Mouse (Mus musculus) heart, embryonic 14.5 days (tissue): ENCODE results near the gene Krt8. TPM values are rescaled to one million over a fixed set of nuclear protein-coding genes. Genes with fewer than 3 reads are reported as not detected.

Source experiments
- ATAC-seq: fragments of 200-750 bp; cut with Nextera tagmentation; 2 replicates; pipeline ENCODE4 v1.8.0; 2017; ENCODE audit warnings: low read depth, moderate TSS enrichment; ENCODE audit not compliant: insufficient number of reproducible peaks, insufficient read depth, low FRiP score
- H3K27ac ChIP-seq, 2 experiments: fragments of 200-500 bp in 1 of 2; fragments of 300-500 bp in 1 of 2; sonication (generic) in 1 of 2; replicated peaks in 1 of 2; 2 replicates each; pipeline ENCODE4 v1.5.1; 2012 to 2014; ENCODE audit warnings: low read depth in 2 of 2, low read length in 2 of 2, control low read depth in 1 of 2, mild to moderate bottlenecking in 1 of 2, mixed read lengths in 1 of 2; ENCODE audit not compliant: control insufficient read depth in 1 of 2, insufficient read depth in 1 of 2
- H3K27me3 ChIP-seq: fragments of 300-500 bp; sonication (generic); 2 replicates; pipeline ENCODE4 v1.6.1; 2014; ENCODE audit warnings: mild to moderate bottlenecking, low read length, control low read depth; ENCODE audit not compliant: control insufficient read depth, insufficient read depth
- H3K36me3 ChIP-seq: fragments of 300-500 bp; sonication (generic); 2 replicates; pipeline ENCODE4 v1.6.1; 2014; ENCODE audit warnings: mild to moderate bottlenecking, control low read depth, low read length, mixed read lengths; ENCODE audit not compliant: control insufficient read depth, insufficient read depth
- H3K4me1 ChIP-seq, 2 experiments: fragments of 200-500 bp in 1 of 2; fragments of 300-500 bp in 1 of 2; sonication (generic) in 1 of 2; 2 replicates each; pipeline ENCODE4 v1.6.1; 2012 to 2014; ENCODE audit warnings: low read length in 2 of 2, control low read depth in 1 of 2, mixed read lengths in 1 of 2; ENCODE audit not compliant: control insufficient read depth in 2 of 2, insufficient read depth in 2 of 2
- H3K4me2 ChIP-seq: fragments of 300-500 bp; sonication (generic); 2 replicates; pipeline ENCODE4 v1.6.1; 2014; ENCODE audit warnings: mild to moderate bottlenecking, low read length
- H3K4me3 ChIP-seq, 2 experiments: fragments of 200-500 bp in 1 of 2; fragments of 300-500 bp in 1 of 2; sonication (generic) in 1 of 2; 2 replicates each; pipeline ENCODE4 v1.5.1; 2012 to 2014; ENCODE audit warnings: low read length in 2 of 2, mild to moderate bottlenecking in 2 of 2, control low read depth in 1 of 2, low read depth in 1 of 2, moderate library complexity in 1 of 2; ENCODE audit not compliant: control insufficient read depth in 1 of 2, insufficient read depth in 1 of 2
- H3K9ac ChIP-seq: fragments of 300-500 bp; sonication (generic); 2 replicates; pipeline ENCODE4 v1.6.1; 2014; ENCODE audit warnings: mild to moderate bottlenecking, low read length
- H3K9me3 ChIP-seq: fragments of 300-500 bp; sonication (generic); 2 replicates; pipeline ENCODE4 v1.6.1; 2016; ENCODE audit warnings: low read length, control low read depth; ENCODE audit not compliant: control insufficient read depth
- WGBS: fragments of 180-500 bp; shearing (Covaris S2); extraction: QIAGEN DNeasy Blood & Tissue Kit; methylation state at CpG from one replicate; pipeline ENCODE4 v1.1.7; 2014; 5-methylcytosine and 5-hydroxymethylcytosine counted together
- polyA plus RNA-seq: library from polyadenylated mRNA; unstranded; fragments of >200 nt; fragmentation: Nextera tagmentation; extraction: Ambion mirVana; gene quantifications from 2 replicates; pipeline ENCODE4 v1.2.1, GENCODE M21; 2014

Gene Krt8
- polyA plus RNA-seq, 1 experiment from 2014 or later, result 11.9 TPM

GRCm38 (mm10) chr15:101983949-101984601 lies 20.2 kb downstream of the Krt8 start:
- whole genome bisulfite sequencing, result 3% methylated on average over 15 of the region's 15 CpGs
- H3K9ac ChIP-seq, result peak overlapping the region; percentile 28
- H3K9me3 ChIP-seq, result no peaks in the 10 kb centered on the region
- peak overlapping the region; percentile 22 to 32; a peak in 3 of 4 replicates for H3K4me3 ChIP-seq
- no peaks in the 10 kb centered on the region for H3K27me3 ChIP-seq
- peak; percentile 81 for ATAC-seq
- peak overlapping the region; percentile 72 for H3K27ac ChIP-seq
- peak overlapping the region; percentile 61 for H3K4me2 ChIP-seq
- no peaks in the 10 kb centered on the region for H3K36me3 ChIP-seq
- peaks cover 2 to 6% of the 10 kb centered on the region in 2 experiments; a peak in 2 of 4 replicates for H3K4me1 ChIP-seq

GRCm38 (mm10) chr15:101983315-101983948 lies 20.9 kb downstream of the Krt8 start:
- H3K4me3 ChIP-seq, result no peak overlapping the region
- no peaks in the 10 kb centered on the region for H3K9me3 ChIP-seq
- WGBS, result 76% methylated on average over 13 of the region's 13 CpGs
- H3K4me2 ChIP-seq, result peak overlapping the region; percentile 61
- H3K36me3 ChIP-seq, result no peaks in the 10 kb centered on the region
- ATAC-seq, result no peak
- H3K4me1 ChIP-seq, result peaks cover 2 to 6% of the 10 kb centered on the region in 2 experiments; a peak in 2 of 4 replicates
- no peak overlapping the region; the same call in 1 of the 2 replicates for H3K9ac ChIP-seq
- peak overlapping the region; percentile 72; a peak in 2 of 4 replicates for H3K27ac ChIP-seq
- H3K27me3 ChIP-seq, result no peaks in the 10 kb centered on the region

DNA sequence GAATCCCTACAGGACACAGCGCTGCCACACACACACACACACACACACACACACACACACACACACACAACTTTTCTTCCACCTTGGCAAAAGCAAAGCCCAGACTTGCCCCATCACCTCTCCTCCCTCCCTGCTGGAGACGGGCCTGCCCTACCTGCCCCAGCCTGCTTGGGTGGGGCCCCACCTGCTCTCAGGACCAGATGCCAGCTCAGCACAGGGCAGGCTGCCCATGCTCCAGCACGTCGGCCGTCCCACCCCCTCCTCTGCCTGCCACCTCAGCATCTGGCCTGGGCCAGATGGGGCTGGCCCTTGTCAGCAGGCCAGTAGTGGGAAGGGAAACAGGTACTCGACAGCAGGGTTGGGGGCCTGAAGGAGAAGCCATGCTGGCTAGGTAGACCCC lies 23.4 kb downstream of the Krt8 start:
- peaks cover 16 to 24% of the 10 kb centered on the region in 2 experiments for H3K4me1 ChIP-seq
- ATAC-seq, result no peak
- H3K27ac ChIP-seq, result no peak overlapping the region
- H3K27me3 ChIP-seq, result no peaks in the 10 kb centered on the region
- H3K9ac ChIP-seq, result no peak overlapping the region
- H3K9me3 ChIP-seq, result no peaks in the 10 kb centered on the region
- WGBS, result 50% methylated on average over 6 of the region's 6 CpGs
- H3K4me2 ChIP-seq, result no peak overlapping the region
- H3K36me3 ChIP-seq, result no peaks in the 10 kb centered on the region
- no peak overlapping the region for H3K4me3 ChIP-seq

DNA sequence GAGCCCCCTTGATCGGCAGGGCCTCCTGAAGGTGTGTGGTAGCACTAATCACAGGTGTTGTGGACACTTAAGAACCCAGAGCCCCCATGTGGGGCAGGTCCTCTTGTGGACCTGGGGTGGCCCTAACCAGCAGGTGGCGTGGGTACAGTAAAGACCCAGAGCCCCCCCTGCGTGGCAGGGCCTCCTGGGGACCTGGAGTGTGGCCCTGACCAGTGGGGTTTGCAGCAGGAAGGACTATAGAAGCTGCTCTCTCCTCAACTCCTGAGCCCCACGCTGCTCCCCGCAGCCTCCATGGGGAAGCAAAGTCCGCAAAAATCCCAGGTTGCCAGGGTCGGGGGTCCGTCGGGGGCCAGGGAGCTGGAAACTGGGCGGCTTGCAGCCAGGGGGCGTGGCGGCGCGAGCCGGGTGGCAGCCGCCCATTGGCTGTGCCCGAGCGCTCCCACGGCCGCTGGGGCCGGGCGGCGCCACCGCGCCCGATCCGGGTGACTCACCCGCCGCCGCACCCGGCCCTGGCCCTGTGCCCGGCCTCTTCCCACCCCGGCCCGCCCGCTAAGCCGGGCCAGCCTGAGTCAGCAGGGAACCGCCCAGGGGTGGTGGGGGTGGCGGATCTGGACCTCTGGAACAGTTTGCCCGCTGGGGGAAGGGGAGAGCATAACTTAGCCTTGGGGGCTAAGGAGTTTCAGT lies 27.1 kb downstream of the Krt8 start:
- 3% methylated on average over 38 of the region's 39 CpGs for WGBS
- Histone ChIP-seq H3K4me2 (peak overlapping the region; percentile 77), H3K36me3 (no peaks in the 10 kb centered on the region), H3K27me3 (no peaks in the 10 kb centered on the region; the same call in 1 of the 2 replicates), H3K4me3 (peak overlapping the region; percentile 34 to 38), H3K9me3 (no peaks in the 10 kb centered on the region), H3K4me1 (peaks cover 17 to 18% of the 10 kb centered on the region in 2 experiments), H3K27ac (peak overlapping the region; percentile 50 to 86), H3K9ac (peak overlapping the region; percentile 74)
- ATAC-seq, result peak; percentile 92

GRCm38 (mm10) chr15:101976641-101977040 lies 27.6 kb downstream of the Krt8 start:
- Histone ChIP-seq H3K27ac (peak overlapping the region; percentile 50 to 86), H3K4me1 (peaks cover 17 to 18% of the 10 kb centered on the region in 2 experiments), H3K27me3 (no peaks in the 10 kb centered on the region; the same call in 1 of the 2 replicates), H3K4me2 (peak overlapping the region; percentile 77), H3K9me3 (no peaks in the 10 kb centered on the region), H3K9ac (peak overlapping the region; percentile 74), H3K36me3 (no peaks in the 10 kb centered on the region), H3K4me3 (peak overlapping the region in 1 of 2 experiments; percentile 34; a peak in 2 of 4 replicates)
- no peak for ATAC-seq
- WGBS, result 67% methylated on average over 3 of the region's 3 CpGs

- Histone ChIP-seq H3K9ac (no peak overlapping the region), H3K36me3 (no peaks in the 10 kb centered on the region), H3K4me1 (peaks cover 17 to 18% of the 10 kb centered on the region in 2 experiments), H3K9me3 (no peaks in the 10 kb centered on the region), H3K4me2 (no peak overlapping the region), H3K4me3 (no peak overlapping the region), H3K27me3 (no peaks in the 10 kb centered on the region; the same call in 1 of the 2 replicates), H3K27ac (no peak overlapping the region)
- WGBS, result 72% methylated on average over 5 of the region's 5 CpGs
- ATAC-seq, result no peak
These were observed 28.3 kb downstream of the Krt8 start for GRCm38 (mm10) chr15:101976023-101976422.

DNA sequence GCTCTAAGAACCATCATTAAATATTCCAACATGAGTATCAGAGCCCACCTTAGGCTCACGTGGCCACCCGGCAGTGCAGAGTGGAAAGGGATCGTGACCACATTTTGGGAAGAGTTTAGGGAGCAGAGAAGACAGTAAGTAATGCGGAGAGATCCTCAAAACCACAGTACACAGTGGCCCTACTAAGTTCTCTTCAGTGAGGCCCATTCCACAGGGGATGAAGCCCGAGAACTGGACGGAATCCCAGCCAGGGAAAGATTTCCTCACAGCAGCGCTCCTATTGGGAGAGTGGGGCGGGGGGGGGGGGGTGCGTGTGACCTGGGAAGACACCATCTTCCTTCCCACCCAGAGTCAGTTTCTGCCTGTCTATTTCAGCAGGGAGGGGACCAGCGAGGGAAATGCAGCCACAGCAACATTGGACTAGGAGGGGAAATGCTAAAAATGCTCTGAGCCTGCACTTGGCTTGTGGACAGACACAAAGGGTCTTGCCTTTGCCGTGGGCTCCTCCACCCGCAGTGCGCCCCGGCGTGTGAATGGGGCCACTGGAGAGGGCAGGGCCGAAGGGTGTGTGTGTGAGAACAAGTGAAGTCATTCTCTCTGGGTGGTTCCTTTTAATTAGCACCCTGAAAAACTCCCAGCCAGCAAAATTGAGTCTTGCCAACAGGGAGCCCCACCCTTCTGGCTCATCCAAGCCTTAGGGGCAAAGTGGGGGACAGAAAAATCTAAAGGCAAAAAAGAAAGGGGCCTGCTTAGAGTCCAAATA lies 30.0 kb downstream of the Krt8 start:
- H3K9me3 ChIP-seq, result no peaks in the 10 kb centered on the region
- H3K4me1 ChIP-seq, result peaks cover 17 to 18% of the 10 kb centered on the region in 2 experiments
- H3K4me3 ChIP-seq, result no peak overlapping the region
- H3K27me3 ChIP-seq, result no peaks in the 10 kb centered on the region; the same call in 1 of the 2 replicates
- H3K4me2 ChIP-seq, result no peak overlapping the region
- no peak overlapping the region for H3K27ac ChIP-seq
- no peaks in the 10 kb centered on the region for H3K36me3 ChIP-seq
- WGBS, result 56% methylated on average over 15 of the region's 16 CpGs
- H3K9ac ChIP-seq, result no peak overlapping the region
- ATAC-seq, result no peak
